Mouse (Mus musculus): Measurements from ENCODE around the gene Prlr. TPM values are rescaled to one million over a fixed set of nuclear protein-coding genes. Genes with fewer than 3 reads are reported as not detected.

The Prlr gene
- total and polyA plus RNA-seq, 2 experiments from 2014 or later: 2.3 to 4.8 TPM

GRCm38 (mm10) chr15:10236812-10237211 lies 59.8 kb downstream of the Prlr start:
- no peak for DNase-seq (ENCODE audit: low spot score)
- no peak overlapping the region for H3K9ac ChIP-seq (replicated peaks; ENCODE audit: low read length, poor library complexity, severe bottlenecking)
- peak; percentile 27; the same call in 1 of the 2 replicates for ATAC-seq (ENCODE audit: low FRiP score)
- no peak overlapping the region for H3K27ac ChIP-seq (ENCODE audit: low read depth, low read length)
- no peak overlapping the region for H3K4me2 ChIP-seq (ENCODE audit: low read depth, low read length, poor library complexity, severe bottlenecking)
- no peaks in the 10 kb centered on the region for H3K36me3 ChIP-seq (ENCODE audit: insufficient read depth, low read length)
- no peaks in the 10 kb centered on the region for H3K4me1 ChIP-seq (ENCODE audit: insufficient read depth, low read length)
- TF ChIP-seq CTCF (IDR thresholded peaks at IDR 0.05): no peak
- no peaks in the 10 kb centered on the region for H3K9me3 ChIP-seq (ENCODE audit: low read length)
- H3K27me3 ChIP-seq (ENCODE audit: insufficient read depth, low read length): no peaks in the 10 kb centered on the region
- 89% methylated on average over 3 of the region's 3 CpGs for WGBS
- no peak overlapping the region for H3K4me3 ChIP-seq (ENCODE audit: low read depth, low read length)

GRCm38 (mm10) chr15:10238454-10238853 lies 61.4 kb downstream of the Prlr start:
- Histone ChIP-seq H3K9me3 (ENCODE audit: low read length) (no peaks in the 10 kb centered on the region), H3K9ac (replicated peaks; ENCODE audit: low read length, poor library complexity, severe bottlenecking) (no peak overlapping the region), H3K27me3 (ENCODE audit: insufficient read depth, low read length) (no peaks in the 10 kb centered on the region), H3K4me2 (ENCODE audit: low read depth, low read length, poor library complexity, severe bottlenecking) (no peak overlapping the region), H3K4me3 (ENCODE audit: low read depth, low read length) (no peak overlapping the region), H3K27ac (ENCODE audit: low read depth, low read length) (no peak overlapping the region), H3K36me3 (ENCODE audit: insufficient read depth, low read length) (no peaks in the 10 kb centered on the region), H3K4me1 (ENCODE audit: insufficient read depth, low read length) (no peaks in the 10 kb centered on the region)
- DNase-seq (ENCODE audit: low spot score) (no peak), ATAC-seq (ENCODE audit: low FRiP score) (no peak)
- 95% methylated on average over 8 of the region's 8 CpGs for WGBS
- TF ChIP-seq CTCF (IDR thresholded peaks at IDR 0.05): no peak

GRCm38 (mm10) chr15:10240228-10240795 lies 63.3 kb downstream of the Prlr start:
- Histone ChIP-seq H3K4me1 (ENCODE audit: insufficient read depth, low read length) (no peaks in the 10 kb centered on the region), H3K36me3 (ENCODE audit: insufficient read depth, low read length) (no peaks in the 10 kb centered on the region), H3K9ac (replicated peaks; ENCODE audit: low read length, poor library complexity, severe bottlenecking) (no peak overlapping the region), H3K9me3 (ENCODE audit: low read length) (no peaks in the 10 kb centered on the region), H3K27me3 (ENCODE audit: insufficient read depth, low read length) (no peaks in the 10 kb centered on the region), H3K4me3 (ENCODE audit: low read depth, low read length) (no peak overlapping the region), H3K4me2 (ENCODE audit: low read depth, low read length, poor library complexity, severe bottlenecking) (no peak overlapping the region), H3K27ac (ENCODE audit: low read depth, low read length) (no peak overlapping the region)
- ATAC-seq (ENCODE audit: low FRiP score) (no peak), DNase-seq (ENCODE audit: low spot score) (no peak)
- WGBS: 81% methylated on average over 5 of the region's 5 CpGs
- TF ChIP-seq CTCF (IDR thresholded peaks at IDR 0.05): no peak

- H3K4me1 ChIP-seq (ENCODE audit: insufficient read depth, low read length): no peaks in the 10 kb centered on the region
- no peaks in the 10 kb centered on the region for H3K36me3 ChIP-seq (ENCODE audit: insufficient read depth, low read length)
- no peak for TF ChIP-seq CTCF (IDR thresholded peaks at IDR 0.05)
- H3K27ac ChIP-seq (ENCODE audit: low read depth, low read length): no peak overlapping the region
- H3K9me3 ChIP-seq (ENCODE audit: low read length): no peaks in the 10 kb centered on the region
- DNase-seq (ENCODE audit: low spot score): no peak
- H3K4me3 ChIP-seq (ENCODE audit: low read depth, low read length): no peak overlapping the region
- no peaks in the 10 kb centered on the region for H3K27me3 ChIP-seq (ENCODE audit: insufficient read depth, low read length)
- no peak for ATAC-seq (ENCODE audit: low FRiP score)
- H3K4me2 ChIP-seq (ENCODE audit: low read depth, low read length, poor library complexity, severe bottlenecking): no peak overlapping the region
- H3K9ac ChIP-seq (replicated peaks; ENCODE audit: low read length, poor library complexity, severe bottlenecking): no peak overlapping the region
These were observed 65.2 kb downstream of the Prlr start for GRCm38 (mm10) chr15:10242250-10242649.

GRCm38 (mm10) chr15:10249285-10249684 lies 72.2 kb downstream of the Prlr start:
- Histone ChIP-seq H3K9ac (replicated peaks; ENCODE audit: low read length, poor library complexity, severe bottlenecking) (no peak overlapping the region), H3K4me3 (ENCODE audit: low read depth, low read length) (no peak overlapping the region), H3K9me3 (ENCODE audit: low read length) (no peaks in the 10 kb centered on the region), H3K27ac (ENCODE audit: low read depth, low read length) (no peak overlapping the region), H3K27me3 (ENCODE audit: insufficient read depth, low read length) (no peaks in the 10 kb centered on the region), H3K4me2 (ENCODE audit: low read depth, low read length, poor library complexity, severe bottlenecking) (no peak overlapping the region), H3K36me3 (ENCODE audit: insufficient read depth, low read length) (no peaks in the 10 kb centered on the region), H3K4me1 (ENCODE audit: insufficient read depth, low read length) (no peaks in the 10 kb centered on the region)
- 85% methylated on average over 4 of the region's 4 CpGs for WGBS
- no peak for TF ChIP-seq CTCF (IDR thresholded peaks at IDR 0.05)
- no peak for DNase-seq (ENCODE audit: low spot score)
- no peak for ATAC-seq (ENCODE audit: low FRiP score)

- Histone ChIP-seq H3K36me3 (ENCODE audit: insufficient read depth, low read length) (no peaks in the 10 kb centered on the region), H3K4me3 (ENCODE audit: low read depth, low read length) (no peak overlapping the region), H3K9me3 (ENCODE audit: low read length) (no peaks in the 10 kb centered on the region), H3K4me1 (ENCODE audit: insufficient read depth, low read length) (no peaks in the 10 kb centered on the region), H3K9ac (replicated peaks; ENCODE audit: low read length, poor library complexity, severe bottlenecking) (no peak overlapping the region), H3K27ac (ENCODE audit: low read depth, low read length) (no peak overlapping the region), H3K4me2 (ENCODE audit: low read depth, low read length, poor library complexity, severe bottlenecking) (no peak overlapping the region), H3K27me3 (ENCODE audit: insufficient read depth, low read length) (no peaks in the 10 kb centered on the region)
- WGBS: 89% methylated on average over 6 of the region's 6 CpGs
- no peak for TF ChIP-seq CTCF (IDR thresholded peaks at IDR 0.05)
- DNase-seq (ENCODE audit: low spot score): no peak
- ATAC-seq (ENCODE audit: low FRiP score): no peak
These were observed 73.7 kb downstream of the Prlr start for GRCm38 (mm10) chr15:10250784-10251183.

Data from midbrain, postnatal 0 days (tissue).